Mouse (Mus musculus) gastrocnemius, postnatal 10 days (tissue): ENCODE measurements around the gene Ak9. TPM values are rescaled to one million over a fixed set of nuclear protein-coding genes. Genes with fewer than 3 reads are reported as not detected.
A peak's percentile ranks its signal among the peaks of the same experiment; 100 is the strongest.

Experiments used
- DNase-seq: peaks from one replicate; pipeline ENCODE4 v3.0.0; 2021; ENCODE audit warnings: mixed read lengths
- long read RNA-seq, 2 experiments: library from polyadenylated mRNA; stranded (forward); transcript quantifications; one replicate each; pipeline ENCODE4 v2.0.0; 2021
- total RNA-seq, 2 experiments: library from RNA; stranded (reverse); gene quantifications; 2 replicates each; pipeline ENCODE4 v1.2.3; 2021

Gene Ak9
- total RNA-seq = not detected
- long read RNA-seq, experiment 1 = 0 reads
- long read RNA-seq, experiment 2 = 0 reads

GRCm38 (mm10) chr10:41303639-41304444 lies at the start of gene Ak9:
Gene Ak9, plus strand, starts transcription at chr10:41303980.
- peak; percentile 80 for DNase-seq

GRCm38 (mm10) chr10:41260243-41261006 lies 43.4 kb upstream of the Ak9 start:
- no peak for DNase-seq

- DNase-seq = no peak
Measured at GRCm38 (mm10) chr10:41261218-41261617, 42.6 kb upstream of the Ak9 start.

- no peak for DNase-seq
Measured at GRCm38 (mm10) chr10:41261889-41262288, 41.9 kb upstream of the Ak9 start.

GRCm38 (mm10) chr10:41271860-41272259 lies 31.9 kb upstream of the Ak9 start:
- DNase-seq = peak; percentile 23

- DNase-seq = no peak
Measured at GRCm38 (mm10) chr10:41274871-41275270, 28.9 kb upstream of the Ak9 start.

- no peak for DNase-seq
Measured at GRCm38 (mm10) chr10:41278808-41279207, 25.0 kb upstream of the Ak9 start.

- DNase-seq = no peak
Measured at GRCm38 (mm10) chr10:41280177-41280576, 23.6 kb upstream of the Ak9 start.

GRCm38 (mm10) chr10:41280796-41281195 lies 23.0 kb upstream of the Ak9 start:
- DNase-seq = no peak

- no peak for DNase-seq
Measured at GRCm38 (mm10) chr10:41282086-41282485, 21.7 kb upstream of the Ak9 start.

- DNase-seq = no peak
Measured at GRCm38 (mm10) chr10:41287618-41288017, 16.2 kb upstream of the Ak9 start.

GRCm38 (mm10) chr10:41288074-41288473 lies 15.7 kb upstream of the Ak9 start:
- DNase-seq = no peak

GRCm38 (mm10) chr10:41288771-41289415 lies 14.9 kb upstream of the Ak9 start:
- DNase-seq = peak; percentile 84

- no peak for DNase-seq
Measured at GRCm38 (mm10) chr10:41291021-41291420, 12.8 kb upstream of the Ak9 start.

GRCm38 (mm10) chr10:41293019-41293418 lies 10.8 kb upstream of the Ak9 start:
- no peak for DNase-seq

- no peak for DNase-seq
Measured at GRCm38 (mm10) chr10:41294734-41295133, 9.0 kb upstream of the Ak9 start.

GRCm38 (mm10) chr10:41295145-41295544 lies 8.6 kb upstream of the Ak9 start:
- no peak for DNase-seq

- DNase-seq = no peak
Measured at GRCm38 (mm10) chr10:41300161-41300560, 3.6 kb upstream of the Ak9 start.

GRCm38 (mm10) chr10:41302689-41303431 lies 920 bp upstream of the Ak9 start, which contains the start of gene Fig4:
Gene Fig4, minus strand, starts transcription at chr10:41303260.
- peak; percentile 89 for DNase-seq

GRCm38 (mm10) chr10:41304961-41305455 lies 1.2 kb downstream of the Ak9 start:
- no peak for DNase-seq

GRCm38 (mm10) chr10:41308205-41308604 lies 4.4 kb downstream of the Ak9 start:
- DNase-seq = no peak

- no peak for DNase-seq
Measured at GRCm38 (mm10) chr10:41315866-41316265, 12.1 kb downstream of the Ak9 start.
